Mouse (Mus musculus): Measurements from ENCODE around the gene Cacna2d4.

Cacna2d4 gene

GRCm38 (mm10) chr6:119387801-119388649, 151.7 kb downstream of the Cacna2d4 start:
- DNase-seq (ENCODE audit: low read depth, low spot score), result peak; percentile 65

- DNase-seq (ENCODE audit: low read depth, low spot score), result peak; percentile 99
These were observed 152.3 kb downstream of the Cacna2d4 start for GRCm38 (mm10) chr6:119388650-119389012.

GRCm38 (mm10) chr6:119389089-119389488, 152.8 kb downstream of the Cacna2d4 start:
- DNase-seq (ENCODE audit: low read depth, low spot score), result no peak

- DNase-seq (ENCODE audit: low read depth, low spot score), result no peak
These were observed 154.4 kb downstream of the Cacna2d4 start for GRCm38 (mm10) chr6:119390728-119391127.

GRCm38 (mm10) chr6:119392836-119393235, 156.5 kb downstream of the Cacna2d4 start:
- no peak for DNase-seq (ENCODE audit: low read depth, low spot score)

- DNase-seq (ENCODE audit: low read depth, low spot score), result no peak
These were observed 159.3 kb downstream of the Cacna2d4 start for GRCm38 (mm10) chr6:119395421-119396308.

GRCm38 (mm10) chr6:119396309-119396634, 159.9 kb downstream of the Cacna2d4 start:
- DNase-seq (ENCODE audit: low read depth, low spot score), result no peak

GRCm38 (mm10) chr6:119399371-119399770, 163.0 kb downstream of the Cacna2d4 start:
- DNase-seq (ENCODE audit: low read depth, low spot score), result no peak

GRCm38 (mm10) chr6:119400649-119401048, 164.3 kb downstream of the Cacna2d4 start:
- DNase-seq (ENCODE audit: low read depth, low spot score), result no peak

- no peak for DNase-seq (ENCODE audit: low read depth, low spot score)
These were observed 165.4 kb downstream of the Cacna2d4 start for GRCm38 (mm10) chr6:119401545-119402304.

Data from mesoderm, embryonic 11.5 days (tissue).